Mouse (Mus musculus) bone marrow, adult 2 months (tissue): Measurements from ENCODE around the gene 4921524J17Rik.

Source experiments
- CTCF ChIP-seq: fragments of 200-500 bp; IDR thresholded peaks from 2 replicates; pipeline ENCODE4 v1.5.1; 2011; ENCODE audit warnings: low read length, control low read depth; ENCODE audit not compliant: control insufficient read depth, insufficient read depth
- POLR2A ChIP-seq: fragments of 200-500 bp; IDR thresholded peaks from 2 replicates; pipeline ENCODE4 v1.6.1; 2011; ENCODE audit warnings: low read depth, mild to moderate bottlenecking, control low read depth, low read length, borderline replicate concordance; ENCODE audit not compliant: control insufficient read depth

- TF ChIP-seq CTCF (no peak), POLR2A (no peak)
Observed at GRCm38 (mm10) chr8:85476970-85477545, 44.4 kb upstream of the 4921524J17Rik start.
